Mouse (Mus musculus) left cerebral cortex, adult 11 months (tissue): ENCODE results near the gene Rmdn2.

Source experiments
- DNase-seq: peaks from one replicate; pipeline ENCODE4 v3.0.0; 2022; ENCODE audit warnings: low spot score

Rmdn2 gene

DNA sequence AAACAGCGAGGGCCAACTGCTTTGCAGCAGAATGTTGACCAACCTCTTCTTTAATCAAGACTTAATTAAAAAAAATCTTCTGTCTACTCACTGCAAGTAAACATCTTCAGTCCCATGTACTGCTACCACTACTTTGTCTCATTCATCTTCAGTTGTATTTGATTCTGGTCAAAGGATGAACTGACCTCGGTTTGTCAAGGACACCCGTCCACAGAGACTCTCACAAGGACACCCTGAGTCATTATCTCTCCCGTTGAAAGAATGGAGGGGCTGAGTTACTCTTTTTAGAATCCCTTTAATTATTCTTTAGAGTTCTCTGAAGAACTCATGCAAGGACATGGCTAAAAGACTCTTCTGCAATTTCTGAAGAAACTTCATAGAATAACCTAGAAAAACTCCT lies at the start of gene Rmdn2:
Rmdn2 (plus strand) TSS at position 319 of the 400 bp plus-strand sequence.
- no peak for DNase-seq

DNA sequence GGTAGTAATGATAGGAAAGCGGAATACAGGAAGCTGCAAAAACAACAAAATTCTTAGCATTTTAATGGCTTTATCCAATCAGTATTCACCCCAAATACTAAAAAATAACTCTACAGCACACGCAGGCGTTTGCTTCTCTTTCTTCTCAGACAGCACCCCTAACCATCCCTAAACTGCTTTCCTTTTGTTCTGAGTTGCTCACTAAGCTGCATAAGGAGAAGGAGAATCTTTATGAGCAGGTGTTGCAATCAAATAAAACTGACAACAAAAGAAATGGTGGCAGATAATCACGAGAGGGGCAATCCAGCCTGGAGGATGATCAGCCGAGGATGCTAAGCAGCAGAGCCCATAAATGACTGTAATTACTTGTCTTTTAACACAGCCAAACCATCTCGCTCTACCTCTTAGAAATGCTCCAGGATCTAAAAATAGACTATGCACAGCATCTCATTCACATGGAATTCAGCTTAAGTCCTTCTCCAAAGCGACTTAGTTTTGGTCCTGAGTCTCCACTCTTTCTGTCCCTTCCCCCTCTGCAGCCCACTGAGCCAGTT lies 48.5 kb upstream of the Rmdn2 start:
- DNase-seq, result no peak

DNA sequence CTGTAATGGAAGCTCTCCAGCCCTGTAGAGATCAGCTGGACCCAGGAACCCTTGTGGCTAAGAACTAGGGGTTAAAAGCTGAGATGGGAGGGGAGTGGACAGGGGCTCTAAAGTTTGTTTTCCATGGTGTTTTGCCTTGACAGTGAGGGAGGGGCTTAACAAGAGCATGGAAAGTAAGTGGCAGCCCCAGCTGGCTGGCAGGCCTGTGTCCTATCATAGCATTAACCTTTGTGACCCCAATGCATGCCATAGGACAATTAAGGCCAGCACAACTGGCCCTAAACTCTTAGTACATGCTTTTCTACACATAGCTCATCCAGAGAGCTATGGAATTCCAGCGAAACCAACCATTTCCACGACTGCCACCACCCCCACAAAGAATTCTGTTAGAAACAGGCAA lies 47.9 kb upstream of the Rmdn2 start:
- DNase-seq, result no peak

DNA sequence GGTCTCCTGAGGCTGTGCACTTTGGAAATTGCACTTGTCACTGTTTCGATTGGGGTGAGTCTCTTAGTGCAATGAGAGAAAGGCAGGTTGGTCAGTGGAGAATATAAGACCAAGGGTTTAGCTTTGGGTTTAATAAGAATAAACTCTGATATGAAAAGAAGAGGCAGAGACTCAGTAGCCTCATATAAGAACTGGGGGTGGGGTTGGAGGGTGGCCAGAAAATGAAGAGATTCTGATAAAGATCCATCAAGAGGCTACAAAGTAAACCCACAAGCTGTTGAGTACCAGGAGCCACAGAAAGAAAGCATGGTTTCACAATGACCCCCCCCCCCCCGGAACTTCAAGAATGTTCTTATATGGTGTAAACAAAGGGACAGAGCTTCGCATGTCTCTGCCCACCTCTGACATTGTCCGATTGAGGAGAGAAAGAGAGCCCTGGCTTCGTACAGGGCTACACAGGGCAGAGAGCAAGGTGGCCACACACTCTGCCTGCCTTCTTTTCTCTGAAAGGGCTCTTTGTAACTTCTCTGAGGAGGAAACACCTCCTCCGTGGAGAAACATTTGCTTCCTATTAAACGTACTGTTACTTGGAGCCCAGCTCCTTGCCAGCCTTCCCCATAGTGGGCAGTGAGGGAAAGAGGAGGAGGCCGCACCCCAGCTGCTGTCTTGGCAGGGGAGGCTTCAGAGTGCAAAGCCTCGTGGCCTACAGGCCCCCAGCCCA lies 46.3 kb upstream of the Rmdn2 start:
- DNase-seq, result no peak

DNA sequence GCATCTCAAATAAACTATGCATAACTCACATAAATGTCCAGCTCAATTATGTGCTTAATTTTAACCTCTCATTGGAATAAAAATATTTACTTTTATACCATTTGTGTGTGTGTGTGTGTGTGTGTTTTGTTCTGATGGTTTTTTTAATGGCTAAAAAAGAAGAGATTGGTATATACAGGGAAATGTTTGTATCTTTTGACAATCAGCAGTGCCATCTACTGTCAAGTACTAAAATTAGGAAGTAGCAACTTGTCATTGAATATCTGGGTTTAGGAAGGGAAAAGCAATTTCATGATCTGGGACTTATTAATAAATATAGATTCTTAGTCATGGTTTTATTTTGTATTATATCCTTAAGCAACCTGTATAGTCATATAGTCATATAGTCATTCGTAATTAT lies 43.3 kb upstream of the Rmdn2 start:
- DNase-seq, result no peak

DNA sequence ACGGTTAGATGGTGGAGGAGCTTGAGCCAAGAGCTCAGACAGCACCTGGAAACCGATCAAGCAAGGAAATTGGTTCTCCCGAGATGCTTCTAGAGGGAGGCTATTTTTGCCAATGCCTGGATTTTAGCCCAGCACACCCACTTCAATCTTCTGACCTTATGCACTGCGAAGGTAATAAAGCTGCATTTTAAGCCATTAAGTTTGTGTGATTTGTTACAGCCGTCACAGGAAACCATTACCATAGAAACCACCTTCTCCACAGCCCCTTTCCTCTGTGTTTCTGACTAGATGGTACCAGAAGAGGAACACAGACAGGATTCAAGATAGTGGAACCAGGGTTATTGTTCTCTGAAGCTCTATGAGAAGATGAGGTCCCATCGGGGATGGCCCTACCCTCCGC lies 33.3 kb upstream of the Rmdn2 start:
- DNase-seq, result no peak

DNA sequence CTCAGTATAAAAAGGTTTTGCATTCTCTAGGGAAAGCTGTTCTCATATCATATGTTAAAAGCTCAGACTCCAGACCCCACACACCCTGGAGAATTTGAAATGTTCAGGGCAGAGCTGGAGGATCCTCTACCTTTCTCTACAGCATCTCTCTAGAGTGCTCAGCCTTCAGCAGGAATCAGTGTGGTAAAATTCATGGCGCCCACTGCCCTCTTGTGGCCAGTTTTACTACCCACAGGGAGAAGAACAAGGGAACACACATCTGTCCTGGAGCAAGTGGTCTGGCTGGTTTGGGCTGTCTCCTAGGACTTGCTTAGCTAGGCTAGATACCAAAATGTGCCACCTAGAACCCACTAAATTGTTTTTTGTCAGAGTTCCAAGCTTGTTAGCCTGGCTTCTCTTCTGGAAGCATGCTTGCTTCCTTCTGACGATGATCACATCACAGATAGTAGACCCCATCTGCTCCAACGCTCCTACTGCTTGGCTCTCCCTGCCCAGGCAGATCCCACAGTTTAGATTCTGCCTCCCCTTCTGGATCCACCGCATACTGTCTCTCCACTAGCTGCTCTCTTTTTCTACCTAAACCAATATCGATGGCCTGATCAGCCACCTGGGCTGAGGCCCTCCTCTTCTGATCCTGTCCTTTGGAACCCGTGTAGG lies 31.3 kb upstream of the Rmdn2 start:
- peak; percentile 47 for DNase-seq

DNA sequence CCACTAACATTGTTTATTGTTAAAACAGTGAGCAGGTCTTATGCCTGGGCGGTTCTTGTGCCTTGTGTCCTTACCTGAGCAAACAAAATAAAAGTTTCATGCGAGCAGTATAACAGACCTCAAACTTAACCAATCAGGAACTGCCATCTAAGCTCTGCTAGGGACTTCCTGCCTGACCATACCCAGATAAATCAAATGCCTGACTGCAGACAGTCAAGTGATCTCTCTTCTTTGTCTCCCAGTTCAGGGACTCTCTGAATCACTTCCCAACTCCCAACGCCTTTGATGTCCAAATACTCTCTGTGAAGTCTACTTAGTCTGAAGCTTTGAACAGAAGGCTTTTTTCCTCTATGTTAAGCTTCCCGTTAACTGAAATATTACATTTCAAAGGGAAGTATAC lies 28.2 kb upstream of the Rmdn2 start:
- no peak for DNase-seq

DNA sequence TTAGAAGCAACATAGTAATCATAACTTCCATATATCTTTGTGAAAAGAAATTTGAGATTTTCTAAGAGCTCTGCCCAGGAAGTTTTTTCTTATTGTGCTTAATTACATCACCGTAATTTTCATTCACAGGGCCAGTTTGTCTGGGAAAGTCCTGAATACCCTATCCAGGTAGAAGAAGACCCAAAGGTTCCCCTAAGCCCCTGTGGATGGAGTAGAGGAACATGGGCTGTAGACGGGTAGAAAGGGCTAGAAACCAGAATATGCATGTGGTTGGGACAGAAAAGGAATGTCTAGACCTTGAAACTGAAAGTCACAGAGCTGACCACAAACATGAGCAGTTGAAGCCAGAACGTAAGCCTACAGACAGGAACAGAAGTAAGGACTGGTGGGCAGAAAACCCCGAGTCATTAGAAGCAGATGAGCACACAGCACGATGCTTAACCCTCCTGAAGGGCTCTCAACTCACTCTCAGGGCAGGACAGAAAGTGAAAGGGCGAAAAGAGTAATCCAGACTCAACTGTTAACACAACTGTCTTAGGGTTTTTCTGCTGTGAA lies 27.3 kb upstream of the Rmdn2 start:
- no peak for DNase-seq

DNA sequence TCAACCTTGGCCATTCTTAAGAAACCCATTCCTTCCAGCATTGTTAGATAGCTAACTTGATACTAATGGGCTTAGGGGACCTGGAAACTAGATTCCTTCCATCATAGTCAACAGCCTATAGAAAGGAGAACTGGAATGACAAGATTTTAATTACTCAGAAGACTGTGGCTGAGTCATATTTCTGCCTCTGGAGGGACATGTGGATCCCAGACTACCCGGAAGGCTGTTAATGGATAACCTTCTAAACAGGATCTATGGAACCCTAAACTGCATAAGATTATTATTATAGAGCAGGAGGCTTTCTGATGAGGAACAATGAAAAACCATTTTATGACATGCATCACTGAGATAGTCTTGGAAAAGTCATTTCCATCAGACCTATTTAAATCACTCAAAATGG lies 21.8 kb upstream of the Rmdn2 start:
- DNase-seq, result no peak

DNA sequence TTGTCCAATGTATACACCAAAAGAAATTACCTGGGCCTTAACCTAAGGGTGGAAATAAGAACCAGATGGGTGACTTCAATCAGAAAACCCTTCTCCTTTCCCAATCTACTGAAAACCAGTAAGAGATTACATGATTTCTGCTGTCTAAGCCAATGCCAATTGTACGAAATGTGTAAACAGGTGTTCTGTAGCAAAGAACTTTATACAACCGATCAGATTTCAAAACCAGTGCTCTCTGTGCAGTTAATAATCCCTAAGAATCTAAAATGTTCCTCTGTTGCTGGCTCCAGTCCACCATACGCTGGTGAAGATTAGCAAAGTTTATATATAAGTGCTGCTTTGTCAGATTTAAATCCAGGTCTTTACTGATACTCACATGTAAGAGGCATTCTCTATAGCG lies 15.7 kb upstream of the Rmdn2 start:
- DNase-seq, result no peak

DNA sequence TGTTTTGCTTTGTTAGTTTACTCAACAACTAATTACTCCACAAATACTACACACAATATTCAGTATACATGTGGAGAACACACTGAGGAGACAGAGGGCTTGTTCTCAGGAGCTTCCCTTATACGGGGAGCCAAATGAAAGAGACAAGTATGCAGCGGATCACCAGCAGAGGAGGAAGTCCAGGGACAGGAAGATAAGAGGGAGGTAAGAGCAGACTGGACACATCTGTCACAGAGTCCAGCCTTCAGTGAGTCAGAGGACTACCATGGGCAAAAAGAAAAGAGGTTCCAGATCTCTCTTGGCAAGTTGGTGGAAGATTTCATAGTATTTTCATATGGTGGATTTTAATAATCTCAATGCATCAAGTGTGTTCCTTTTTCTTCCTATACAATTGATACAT lies 13.5 kb upstream of the Rmdn2 start:
- no peak for DNase-seq

DNA sequence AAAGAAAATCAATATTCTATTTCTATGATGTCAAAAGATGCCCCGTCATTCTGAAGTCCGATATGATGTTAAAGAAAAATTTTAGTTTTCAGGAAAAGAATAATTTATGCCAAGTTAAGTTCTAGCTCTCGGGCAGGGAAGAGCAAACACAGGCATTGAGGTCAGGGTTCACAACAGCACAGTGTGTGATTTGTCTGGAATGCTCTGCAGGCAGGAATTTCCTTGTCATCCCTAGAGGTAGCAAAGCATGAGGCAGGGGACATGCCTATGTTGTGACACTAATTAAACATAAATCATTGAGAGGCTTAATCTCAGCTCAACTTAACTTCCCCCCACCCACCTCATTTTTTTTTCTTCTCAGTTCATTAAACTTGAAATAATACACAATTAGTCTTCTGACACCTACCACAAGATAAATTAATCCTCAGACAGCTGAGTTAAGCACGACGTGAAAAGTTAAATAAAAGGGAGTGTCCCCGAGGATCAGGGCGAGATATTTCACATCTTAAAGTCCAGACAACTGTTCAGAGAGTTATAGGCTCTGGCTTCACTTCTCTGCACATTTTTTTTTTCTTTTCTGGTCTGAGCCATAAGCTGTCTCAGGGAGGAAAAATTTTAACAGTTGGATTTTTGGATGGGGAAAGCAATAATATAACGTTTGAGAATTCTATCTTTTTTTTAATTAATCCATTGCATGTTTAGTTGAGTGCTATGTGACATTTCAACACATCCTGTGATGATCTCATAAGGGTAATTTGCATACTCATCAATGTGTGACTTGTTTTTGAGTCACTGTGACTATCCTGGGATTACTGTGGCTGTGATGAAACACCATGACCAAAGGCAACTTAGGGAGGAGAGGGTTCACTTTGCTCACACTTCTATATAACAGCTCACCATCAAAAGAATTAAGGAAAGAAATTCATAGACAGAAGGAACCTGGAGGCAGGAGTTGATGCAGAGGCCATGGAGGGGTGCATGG lies 12.8 kb upstream of the Rmdn2 start:
- no peak for DNase-seq

DNA sequence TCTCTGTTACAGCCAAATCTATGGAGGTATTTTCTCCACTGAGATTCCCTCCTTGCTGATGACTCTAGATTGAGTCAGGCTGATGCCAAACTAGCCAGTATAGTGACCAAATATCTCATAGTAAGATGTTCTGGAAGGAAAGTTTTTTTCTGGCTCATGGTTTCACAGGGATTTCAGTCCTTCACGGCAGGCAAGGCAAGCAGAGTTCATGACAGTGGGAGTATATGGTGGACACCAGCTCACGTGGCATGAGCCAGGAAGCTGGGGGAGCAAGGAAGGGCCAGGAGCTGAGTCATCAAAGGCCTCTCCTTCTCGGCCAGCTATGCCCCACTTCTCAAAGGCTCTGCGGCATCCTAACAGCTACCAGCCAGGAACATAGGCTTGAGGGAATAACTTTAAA lies 11.6 kb upstream of the Rmdn2 start:
- DNase-seq, result no peak

DNA sequence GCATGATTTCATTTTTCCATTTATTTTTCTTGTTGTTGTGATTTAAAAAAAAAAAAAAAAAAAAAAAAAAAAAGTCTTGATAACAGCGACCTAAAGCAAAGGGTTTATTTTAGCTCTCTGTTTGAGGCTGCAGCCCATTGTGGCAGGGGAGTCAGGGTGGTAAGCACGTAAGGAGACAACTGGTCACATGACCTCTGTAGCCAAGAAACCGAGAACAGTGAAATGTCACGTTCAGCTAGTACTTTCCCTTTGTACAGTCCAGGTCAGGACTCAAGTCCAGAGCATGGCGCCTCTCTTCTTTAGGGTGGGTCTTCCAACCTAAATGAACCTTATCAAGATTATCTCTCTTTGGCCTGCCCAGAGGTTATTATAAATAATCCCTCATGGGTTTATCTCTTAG lies 9.3 kb upstream of the Rmdn2 start:
- no peak for DNase-seq

DNA sequence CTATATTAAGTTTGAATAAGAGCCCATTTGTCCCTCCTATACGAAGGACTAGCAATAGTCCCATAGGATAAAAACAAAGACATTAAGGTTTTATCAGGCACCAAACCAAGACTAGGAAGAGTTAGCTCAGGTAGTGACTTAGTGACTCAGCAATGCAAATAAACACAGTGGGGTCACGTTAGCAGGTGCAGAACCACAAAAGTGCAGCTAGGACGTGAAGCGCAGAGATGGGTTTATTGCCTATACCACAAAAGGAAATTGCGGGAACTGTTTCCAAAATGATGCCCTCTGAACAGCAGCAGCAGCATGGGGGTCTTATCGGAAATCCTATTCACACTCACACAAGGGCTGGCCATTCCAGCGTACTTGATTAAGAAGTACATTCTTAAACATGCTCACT lies 8.2 kb upstream of the Rmdn2 start:
- no peak for DNase-seq

DNA sequence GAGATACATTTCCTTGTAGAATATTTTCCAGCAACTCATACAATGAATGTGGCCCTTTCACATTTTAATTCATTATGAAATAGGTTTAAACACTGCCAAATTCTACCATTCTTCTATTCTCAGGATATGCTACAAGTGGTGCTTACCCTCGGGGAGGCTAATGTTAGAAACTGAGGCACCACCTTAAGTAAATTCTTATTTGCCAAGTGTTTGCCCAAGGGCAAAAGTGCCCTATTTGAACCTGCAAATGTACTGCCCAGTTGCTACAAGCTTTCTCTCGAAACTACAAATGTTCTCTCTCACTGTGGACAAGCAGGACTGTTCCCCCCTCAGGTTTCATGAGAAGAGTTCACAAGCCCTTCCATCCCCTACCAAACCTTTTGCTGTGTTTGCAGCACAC lies 5.9 kb upstream of the Rmdn2 start:
- DNase-seq, result no peak

DNA sequence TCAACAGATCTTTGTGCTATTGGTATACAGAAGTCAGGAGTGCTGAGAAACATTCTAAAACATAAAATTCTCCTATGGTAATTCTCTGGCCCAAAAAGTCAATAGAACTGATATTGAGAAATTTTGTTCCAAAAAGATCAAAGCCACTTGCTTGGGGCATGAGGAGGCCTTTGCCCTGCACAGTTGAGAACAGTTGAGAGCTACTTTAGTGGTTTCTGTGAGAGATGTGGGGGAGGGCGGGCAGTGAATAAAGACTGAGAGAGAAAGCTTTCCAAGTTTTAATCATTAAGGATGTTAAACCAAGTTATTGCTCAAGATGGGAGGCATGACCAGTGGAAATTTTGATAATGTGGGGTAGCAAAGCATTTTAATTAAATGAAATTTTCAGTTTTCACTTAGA lies 2.0 kb upstream of the Rmdn2 start:
- no peak for DNase-seq

DNA sequence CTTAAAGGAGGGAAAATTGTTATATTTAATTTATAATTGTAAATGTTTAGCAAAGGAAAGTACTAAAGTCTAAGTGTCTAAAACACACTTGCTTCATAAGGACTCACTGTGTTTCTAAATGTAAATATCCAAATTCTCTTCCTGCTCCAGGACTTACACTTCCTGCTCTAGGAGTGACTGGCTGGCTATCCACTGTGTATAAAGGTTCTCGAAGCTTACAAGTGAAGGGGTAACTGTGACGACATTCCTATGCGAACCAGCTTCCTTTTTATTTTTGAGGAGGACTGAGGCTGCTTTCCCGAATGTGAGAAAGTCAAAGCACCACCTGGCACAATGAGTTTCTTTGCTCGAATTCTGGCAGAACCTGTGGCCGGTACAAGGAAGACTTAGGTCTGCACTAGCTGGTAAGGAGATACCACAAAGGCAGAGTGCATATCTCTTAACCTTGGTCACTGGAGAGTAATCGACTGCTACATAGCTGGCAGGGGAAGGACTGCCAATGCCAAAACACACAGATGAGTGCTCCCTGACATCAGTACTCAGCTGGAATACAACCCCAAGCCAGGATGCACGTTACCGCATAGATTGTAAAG lies 1.4 kb upstream of the Rmdn2 start:
- DNase-seq, result no peak

DNA sequence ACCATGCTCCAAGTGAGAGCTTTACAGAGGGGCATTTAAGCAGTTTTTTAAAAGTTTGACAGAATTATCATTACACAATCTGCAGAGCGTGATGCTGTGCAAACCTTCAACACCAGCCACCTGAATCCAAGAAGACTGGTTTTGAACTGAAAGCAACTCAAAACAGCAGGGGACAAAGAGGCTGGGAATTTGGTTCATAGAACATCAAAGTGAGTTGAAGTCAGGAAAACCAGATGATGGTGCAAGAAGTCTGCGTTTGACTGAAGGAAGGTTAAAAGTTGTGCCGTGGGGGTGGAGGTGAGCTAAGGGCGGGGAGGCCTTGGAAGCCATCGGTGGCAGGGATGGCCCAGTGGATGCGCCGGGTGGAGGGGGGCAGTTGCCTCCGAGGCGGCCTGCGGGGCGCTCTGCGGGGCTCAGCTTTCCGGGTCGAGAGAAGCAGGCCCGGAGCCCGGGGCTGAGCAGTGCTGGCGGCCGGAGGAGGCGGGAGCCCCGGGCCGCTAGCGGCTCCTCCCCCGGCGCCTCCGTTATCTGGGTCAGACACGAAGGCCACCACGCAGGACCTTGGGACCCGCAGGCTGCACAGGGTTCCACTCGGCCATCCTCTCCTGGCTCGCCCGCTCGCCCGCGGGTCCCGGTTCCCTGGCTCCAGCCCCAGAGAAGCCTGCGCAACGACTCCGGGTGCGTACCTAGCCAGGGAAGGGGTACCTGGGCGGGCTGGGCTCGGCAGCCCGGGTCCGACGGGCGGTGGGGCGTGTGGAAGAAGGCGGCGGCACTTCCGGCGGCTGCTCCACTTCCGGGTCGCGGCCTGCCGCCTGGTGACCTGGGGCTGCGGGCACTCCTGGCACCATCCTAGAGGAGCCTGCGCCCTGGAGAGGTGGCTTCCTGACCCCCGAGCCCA lies 3.3 kb downstream of the Rmdn2 start:
- DNase-seq, result peak; percentile 41

DNA sequence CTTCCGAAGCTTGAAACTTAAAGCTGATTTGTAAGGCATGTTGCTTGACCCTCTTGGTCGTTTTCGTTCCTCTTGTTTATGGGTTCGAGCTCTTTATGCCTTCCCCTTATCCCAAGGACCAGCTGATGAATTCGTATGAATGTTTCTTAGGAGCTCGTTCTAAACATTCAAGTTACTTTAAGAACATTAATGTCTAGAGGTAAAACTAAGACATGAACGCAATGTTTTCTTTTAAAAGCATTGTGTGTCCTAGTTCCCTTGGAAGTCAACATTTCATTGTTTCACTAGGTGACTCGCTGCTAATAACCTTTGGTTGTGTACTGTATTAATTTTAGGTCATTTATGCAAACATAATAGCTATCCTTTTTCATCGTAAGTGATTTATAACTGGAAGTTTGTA lies 4.2 kb downstream of the Rmdn2 start:
- DNase-seq, result no peak
